Comparison of ENCODE assay signal across 8 mouse cellular contexts in genomic region chr3:89395806-89396653, GRCm38 (mm10). TPM values are rescaled to one million over a fixed set of nuclear protein-coding genes. Genes with fewer than 3 reads are reported as not detected.
DNase-seq lines count a peak whose midpoint lies in the region; ATAC-seq and TF ChIP-seq lines count a peak whose summit lies in the region.

No protein-coding gene starts in this region.

- H3K9me3 ChIP-seq in hindbrain, postnatal 0 days (ENCODE audit: low read length) = no peaks in the 10 kb centered on the region
- no peaks in the 10 kb centered on the region for H3K9me3 ChIP-seq in liver, embryonic 14.5 days (ENCODE audit: control insufficient read depth, low read length)
- no peaks in the 10 kb centered on the region for H3K9me3 ChIP-seq in neural tube, embryonic 11.5 days (ENCODE audit: control insufficient read depth, low read length)

- intact Hi-C loops in left cerebral cortex, postnatal 4 days (cut with DNase I) = no loop called here

- no peak overlapping the region for H3K27ac ChIP-seq in hindbrain, postnatal 0 days
- no peak overlapping the region for H3K27ac ChIP-seq in liver, embryonic 14.5 days
- H3K27ac ChIP-seq in neural tube, embryonic 11.5 days (ENCODE audit: low read depth, low read length) = no peak overlapping the region

- WGBS in hindbrain, postnatal 0 days = under 1% methylated on average over 41 of the region's 44 CpGs
- WGBS in liver, embryonic 14.5 days (ENCODE audit: insufficient replicate concordance) = under 1% methylated on average over 44 of the region's 44 CpGs
- whole genome bisulfite sequencing in neural tube, embryonic 11.5 days = 1% methylated on average over 39 of the region's 44 CpGs

- H3K36me3 ChIP-seq in hindbrain, postnatal 0 days (ENCODE audit: insufficient read depth, low read length) = no peaks in the 10 kb centered on the region
- no peaks in the 10 kb centered on the region for H3K36me3 ChIP-seq in liver, embryonic 14.5 days (replicated peaks; ENCODE audit: control insufficient read depth, insufficient read depth, low read depth)
- no peaks in the 10 kb centered on the region for H3K36me3 ChIP-seq in neural tube, embryonic 11.5 days (ENCODE audit: control insufficient read depth, insufficient read depth, low read length)

- peak overlapping the region; percentile 37; the same call in 1 of the 2 replicates for H3K9ac ChIP-seq in hindbrain, postnatal 0 days (replicated peaks; ENCODE audit: low read length)
- H3K9ac ChIP-seq in liver, embryonic 14.5 days (replicated peaks) = peak overlapping the region; percentile 66
- H3K9ac ChIP-seq in neural tube, embryonic 11.5 days (ENCODE audit: low read length) = peak overlapping the region; percentile 52

- no peaks in the 10 kb centered on the region for H3K27me3 ChIP-seq in hindbrain, postnatal 0 days (ENCODE audit: insufficient read depth, low read length)
- peaks cover 20% of the 10 kb centered on the region for H3K27me3 ChIP-seq in liver, embryonic 14.5 days (ENCODE audit: control insufficient read depth, insufficient read depth, low read length)
- peaks cover 14% of the 10 kb centered on the region for H3K27me3 ChIP-seq in neural tube, embryonic 11.5 days (ENCODE audit: control insufficient read depth, insufficient read depth, low read length)

- TF ChIP-seq EP300 in liver, embryonic 14.5 days (IDR thresholded peaks at IDR 0.05; ENCODE audit: low read depth) = no peak

- H3K4me1 ChIP-seq in hindbrain, postnatal 0 days (ENCODE audit: insufficient read depth, low read length) = peaks cover 35% of the 10 kb centered on the region
- peaks cover 9 to 16% of the 10 kb centered on the region in 2 experiments for H3K4me1 ChIP-seq in liver, embryonic 14.5 days (replicated peaks; ENCODE audit: control insufficient read depth in 2 of 2, insufficient read depth in 2 of 2, low read length in 1 of 2)
- peaks cover 32% of the 10 kb centered on the region for H3K4me1 ChIP-seq in neural tube, embryonic 11.5 days (ENCODE audit: control insufficient read depth, insufficient read depth, low read length)

- no peak for ATAC-seq in hindbrain, postnatal 0 days
- no peak for ATAC-seq in liver, embryonic 14.5 days (ENCODE audit: insufficient read depth)
- ATAC-seq in neural tube, embryonic 11.5 days (ENCODE audit: insufficient read depth, low FRiP score, low TSS enrichment) = no peak

- H3K4me3 ChIP-seq in hindbrain, postnatal 0 days (ENCODE audit: low read length) = peak overlapping the region; percentile 48
- peak overlapping the region; percentile 58 to 61 for H3K4me3 ChIP-seq in liver, embryonic 14.5 days (ENCODE audit: insufficient read depth in 1 of 2, low read depth in 2 of 2, low read length in 2 of 2)
- peak overlapping the region; percentile 51 for H3K4me3 ChIP-seq in neural tube, embryonic 11.5 days (ENCODE audit: low read depth, low read length)

- TF ChIP-seq CTCF in hindbrain, postnatal 0 days (IDR thresholded peaks at IDR 0.05; ENCODE audit: low read depth) = peak; percentile 91
- TF ChIP-seq CTCF in liver, embryonic 14.5 days (IDR thresholded peaks at IDR 0.05; ENCODE audit: low read depth) = peak; percentile 94

- peak; percentile 63 for DNase-seq in left cerebral cortex, postnatal 4 days
- DNase-seq in left cerebral cortex, adult 8-10 months (ENCODE audit: low spot score in 2 of 2) = no peak
- peak; percentile 83 for DNase-seq in cerebellum, adult 9-10 months
- DNase-seq in gastrocnemius, adult 18-20 months (ENCODE audit: low spot score) = peak; percentile 78
- DNase-seq in hindbrain, postnatal 0 days (ENCODE audit: low spot score) = peak; percentile 82
- peak in 1 of 3 experiments; percentile 43 for DNase-seq in liver, embryonic 14.5 days (ENCODE audit: low read depth in 3 of 3, low spot score in 3 of 3)
- peak; percentile 78 for DNase-seq in neural tube, embryonic 11.5 days (ENCODE audit: low spot score)
- peak; percentile 79 for DNase-seq in thymus, postnatal 4 days

- peak overlapping the region; percentile 100 for H3K4me2 ChIP-seq in hindbrain, postnatal 0 days (ENCODE audit: low read depth, low read length)
- peak overlapping the region; percentile 98 for H3K4me2 ChIP-seq in liver, embryonic 14.5 days (ENCODE audit: low read depth)
- H3K4me2 ChIP-seq in neural tube, embryonic 11.5 days (ENCODE audit: low read depth) = peak overlapping the region; percentile 99

RNA-seq across cellular contexts. Expression of gene Zbtb7b, which starts 1.5 kb away (rescaled TPM):
- total RNA-seq in left cerebral cortex, postnatal 4 days (2021) = 1 to 10 TPM; 3.3 to 3.8 TPM
- 10 to 100 TPM; 11.3 to 20.3 (median 15.8) TPM for total RNA-seq in left cerebral cortex, adult 8-10 months (2022)
- total RNA-seq in gastrocnemius, adult 18-20 months (2021) = 10 to 100 TPM; 26.4 to 28.3 TPM
- total RNA-seq in hindbrain, postnatal 0 days (2014; rRNA removed) = 3.7 and 5.4 TPM in 2 replicates
- 0.73 and 0.82 TPM in 2 replicates for polyA plus RNA-seq in hindbrain, postnatal 0 days (2015; fragmentation: Nextera tagmentation; extraction: Ambion mirVana)
- polyA plus RNA-seq in liver, embryonic 14.5 days (2012; rRNA removed) = 5.4 and 6.9 TPM in 2 replicates
- polyA plus RNA-seq in liver, embryonic 14.5 days (2014; fragmentation: Nextera tagmentation; extraction: Ambion mirVana) = 0.95 and 1.2 TPM in 2 replicates
- polyA plus RNA-seq in neural tube, embryonic 11.5 days (2014; fragmentation: Nextera tagmentation; extraction: Ambion mirVana) = 0.25 and 0.54 TPM in 2 replicates

RNA-seq across cellular contexts. Expression of gene Lenep, which starts 6.6 kb away (rescaled TPM):
- total RNA-seq in left cerebral cortex, postnatal 4 days (2021) = 1 to 10 TPM in 1 of 2 experiments, under 1 TPM in 1; 0.54 to 4.5 TPM
- 1 to 10 TPM; 3.9 to 5.8 (median 4.4) TPM for total RNA-seq in left cerebral cortex, adult 8-10 months (2022)
- under 1 TPM in 1 of 2 experiments, not detected in 1; 0.59 TPM for total RNA-seq in gastrocnemius, adult 18-20 months (2021)
- total RNA-seq in hindbrain, postnatal 0 days (2014; rRNA removed) = not detected in 2 replicates
- polyA plus RNA-seq in hindbrain, postnatal 0 days (2015; fragmentation: Nextera tagmentation; extraction: Ambion mirVana) = not detected in 2 replicates
- polyA plus RNA-seq in liver, embryonic 14.5 days (2012; rRNA removed) = 0.75 and 0.76 TPM in 2 replicates
- not detected in 2 replicates for polyA plus RNA-seq in liver, embryonic 14.5 days (2014; fragmentation: Nextera tagmentation; extraction: Ambion mirVana)
- polyA plus RNA-seq in neural tube, embryonic 11.5 days (2014; fragmentation: Nextera tagmentation; extraction: Ambion mirVana) = 0.13 and 0.73 TPM in 2 replicates

RNA-seq across cellular contexts. Expression of gene Flad1, which starts 15.6 kb away (rescaled TPM):
- total RNA-seq in left cerebral cortex, postnatal 4 days (2021) = 10 to 100 TPM; 27.6 to 28.3 TPM
- total RNA-seq in left cerebral cortex, adult 8-10 months (2022) = 10 to 100 TPM; 30.8 to 39.9 (median 35.6) TPM
- total RNA-seq in gastrocnemius, adult 18-20 months (2021) = 10 to 100 TPM; 45.2 to 51.6 TPM
- total RNA-seq in hindbrain, postnatal 0 days (2014; rRNA removed) = 32.1 and 40.7 TPM in 2 replicates
- polyA plus RNA-seq in hindbrain, postnatal 0 days (2015; fragmentation: Nextera tagmentation; extraction: Ambion mirVana) = 23.8 and 26.8 TPM in 2 replicates
- 8.7 and 9.2 TPM in 2 replicates for polyA plus RNA-seq in liver, embryonic 14.5 days (2012; rRNA removed)
- polyA plus RNA-seq in liver, embryonic 14.5 days (2014; fragmentation: Nextera tagmentation; extraction: Ambion mirVana) = 13.0 and 13.2 TPM in 2 replicates
- 29.4 and 30.9 TPM in 2 replicates for polyA plus RNA-seq in neural tube, embryonic 11.5 days (2014; fragmentation: Nextera tagmentation; extraction: Ambion mirVana)

RNA-seq across cellular contexts. Expression of gene Cks1b, which starts 22.2 kb away (rescaled TPM):
- total RNA-seq in left cerebral cortex, postnatal 4 days (2021) = 10 to 100 TPM; 19.6 to 22.3 TPM
- total RNA-seq in left cerebral cortex, adult 8-10 months (2022) = 1 to 10 TPM; 2.4 to 3.5 (median 2.8) TPM
- total RNA-seq in gastrocnemius, adult 18-20 months (2021) = 1 to 10 TPM; 2.2 to 2.7 TPM
- total RNA-seq in hindbrain, postnatal 0 days (2014; rRNA removed) = 43.6 and 45.6 TPM in 2 replicates
- polyA plus RNA-seq in hindbrain, postnatal 0 days (2015; fragmentation: Nextera tagmentation; extraction: Ambion mirVana) = 103 and 107 TPM in 2 replicates
- polyA plus RNA-seq in liver, embryonic 14.5 days (2012; rRNA removed) = 133 and 172 TPM in 2 replicates
- 288 and 295 TPM in 2 replicates for polyA plus RNA-seq in liver, embryonic 14.5 days (2014; fragmentation: Nextera tagmentation; extraction: Ambion mirVana)
- 432 and 463 TPM in 2 replicates for polyA plus RNA-seq in neural tube, embryonic 11.5 days (2014; fragmentation: Nextera tagmentation; extraction: Ambion mirVana)

RNA-seq across cellular contexts. Expression of gene Shc1, which starts 22.2 kb away (rescaled TPM):
- total RNA-seq in left cerebral cortex, postnatal 4 days (2021) = 10 to 100 TPM; 13.8 to 14.5 TPM
- 10 to 100 TPM; 15.1 to 18.7 (median 17.3) TPM for total RNA-seq in left cerebral cortex, adult 8-10 months (2022)
- total RNA-seq in gastrocnemius, adult 18-20 months (2021) = 10 to 100 TPM; 14.7 to 19.1 TPM
- 29.6 and 33.4 TPM in 2 replicates for total RNA-seq in hindbrain, postnatal 0 days (2014; rRNA removed)
- polyA plus RNA-seq in hindbrain, postnatal 0 days (2015; fragmentation: Nextera tagmentation; extraction: Ambion mirVana) = 12.8 and 13.9 TPM in 2 replicates
- polyA plus RNA-seq in liver, embryonic 14.5 days (2012; rRNA removed) = 36.9 and 38.8 TPM in 2 replicates
- polyA plus RNA-seq in liver, embryonic 14.5 days (2014; fragmentation: Nextera tagmentation; extraction: Ambion mirVana) = 27.5 and 30.6 TPM in 2 replicates
- 43.9 and 48.0 TPM in 2 replicates for polyA plus RNA-seq in neural tube, embryonic 11.5 days (2014; fragmentation: Nextera tagmentation; extraction: Ambion mirVana)

Comparison
In these comparisons a context has a peak if more than half of its experiments do, and no peak if none do; other contexts are left out.
1. DNase-seq: peak in left cerebral cortex, postnatal 4 days (single experiment), cerebellum, adult 9-10 months (single experiment), gastrocnemius, adult 18-20 months (single experiment), hindbrain, postnatal 0 days (single experiment), neural tube, embryonic 11.5 days (single experiment) and thymus, postnatal 4 days (single experiment); none in left cerebral cortex, adult 8-10 months (0 of 2).
2. Peak in every context shown above with its lines, with median percentiles within 50 percentile points of each other: H3K4me2 ChIP-seq, H3K4me3 ChIP-seq and H3K9ac ChIP-seq.